Mouse (Mus musculus) hindbrain, embryonic 12.5 days (tissue): ENCODE measurements around the gene 4933434E20Rik. TPM values are rescaled to one million over a fixed set of nuclear protein-coding genes. Genes with fewer than 3 reads are reported as not detected.

Experiments used
- ATAC-seq: fragments of 200-750 bp; cut with Nextera tagmentation; 2 replicates; pipeline ENCODE4 v1.8.0; 2017; ENCODE audit warnings: moderate TSS enrichment; ENCODE audit not compliant: low FRiP score
- H3K27ac ChIP-seq: fragments of 300-500 bp; sonication (generic); 2 replicates; pipeline ENCODE4 v1.5.1; 2016; ENCODE audit warnings: mild to moderate bottlenecking
- H3K27me3 ChIP-seq: fragments of 300-500 bp; sonication (generic); 2 replicates; pipeline ENCODE4 v1.6.1; 2016; ENCODE audit warnings: mild to moderate bottlenecking
- H3K36me3 ChIP-seq: fragments of 300-500 bp; sonication (generic); 2 replicates; pipeline ENCODE4 v1.6.1; 2016; ENCODE audit warnings: mild to moderate bottlenecking
- H3K4me1 ChIP-seq: fragments of 300-500 bp; sonication (generic); 2 replicates; pipeline ENCODE4 v1.6.1; 2016
- H3K4me2 ChIP-seq: fragments of 300-500 bp; sonication (generic); replicated peaks from 2 replicates; pipeline ENCODE4 v1.6.1; 2016; ENCODE audit warnings: mild to moderate bottlenecking
- H3K4me3 ChIP-seq: fragments of 300-500 bp; sonication (generic); 2 replicates; pipeline ENCODE4 v1.5.1; 2016; ENCODE audit warnings: mild to moderate bottlenecking
- H3K9ac ChIP-seq: fragments of 300-500 bp; sonication (generic); 2 replicates; pipeline ENCODE4 v1.6.1; 2016; ENCODE audit warnings: mild to moderate bottlenecking, moderate library complexity
- H3K9me3 ChIP-seq: fragments of 300-500 bp; sonication (generic); replicated peaks from 2 replicates; pipeline ENCODE4 v1.6.1; 2016; ENCODE audit warnings: mild to moderate bottlenecking
- WGBS: fragments of 180-500 bp; shearing (Covaris S2); methylation state at CpG from one replicate; pipeline ENCODE4 v1.1.7; 2016; 5-methylcytosine and 5-hydroxymethylcytosine counted together
- polyA plus RNA-seq: library from polyadenylated mRNA; unstranded; fragments of >200 nt; fragmentation: Nextera tagmentation; extraction: Ambion mirVana; gene quantifications from 2 replicates; pipeline ENCODE4 v1.2.1, GENCODE M21; 2016

Gene 4933434E20Rik
- polyA plus RNA-seq, 1 experiment from 2014 or later, result 198 TPM

- no peak overlapping the region for H3K9ac ChIP-seq
- 89% methylated on average over 4 of the region's 4 CpGs for WGBS
- no peaks in the 10 kb centered on the region for H3K27me3 ChIP-seq
- H3K4me1 ChIP-seq, result no peaks in the 10 kb centered on the region
- no peak overlapping the region for H3K27ac ChIP-seq
- no peak overlapping the region for H3K4me2 ChIP-seq
- H3K36me3 ChIP-seq, result peaks cover 22% of the 10 kb centered on the region
- H3K4me3 ChIP-seq, result no peak overlapping the region
- ATAC-seq, result no peak
- H3K9me3 ChIP-seq, result no peaks in the 10 kb centered on the region
Observed at GRCm38 (mm10) chr3:90067851-90068250, 16.4 kb downstream of the 4933434E20Rik start.

- no peak for ATAC-seq
- Histone ChIP-seq H3K4me1 (no peaks in the 10 kb centered on the region), H3K9me3 (no peaks in the 10 kb centered on the region), H3K4me2 (no peak overlapping the region), H3K36me3 (peaks cover 12% of the 10 kb centered on the region), H3K9ac (no peak overlapping the region), H3K4me3 (no peak overlapping the region), H3K27me3 (no peaks in the 10 kb centered on the region), H3K27ac (no peak overlapping the region)
- 81% methylated on average over 7 of the region's 7 CpGs for WGBS
Observed at GRCm38 (mm10) chr3:90069688-90070087, 18.3 kb downstream of the 4933434E20Rik start.

DNA sequence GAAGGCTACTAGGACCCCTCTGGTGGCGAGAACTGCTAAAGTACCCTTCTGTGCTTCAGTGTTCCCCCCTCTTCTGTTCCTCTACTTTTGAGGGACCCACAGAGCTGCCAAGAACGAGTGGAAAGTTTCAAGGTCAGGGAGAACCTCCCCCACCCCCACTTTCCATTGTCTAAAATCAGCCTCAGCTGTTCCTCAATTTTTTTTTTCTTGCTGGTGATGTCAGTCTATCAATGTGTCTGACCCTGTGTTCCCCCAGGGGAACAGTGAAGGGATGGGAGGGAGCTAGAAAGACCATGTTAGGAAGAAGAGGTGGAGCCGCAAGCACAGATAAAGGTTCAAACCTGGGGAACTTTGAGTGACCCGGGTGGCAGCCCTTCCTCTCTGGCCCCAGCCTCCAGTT lies 20.9 kb downstream of the 4933434E20Rik start, which contains the start of gene Tpm3:
Tpm3 (plus strand) TSS at position 356 of the 400 bp plus-strand sequence.
- H3K9ac ChIP-seq, result no peak within 1 kb of the TSS
- H3K4me3 ChIP-seq, result no peak within 1 kb of the TSS
- WGBS, result 76% methylated on average over 4 of the region's 4 CpGs
- H3K27me3 ChIP-seq, result no peaks in the 10 kb centered on the region
- H3K36me3 ChIP-seq, result no peaks in the 10 kb centered on the region
- H3K4me2 ChIP-seq, result no peak within 1 kb of the TSS
- H3K9me3 ChIP-seq, result no peaks in the 10 kb centered on the region
- H3K27ac ChIP-seq, result no peak within 1 kb of the TSS
- no peak for ATAC-seq
- H3K4me1 ChIP-seq, result peaks cover 5% of the 10 kb centered on the region; the same call in 1 of the 2 replicates

- Histone ChIP-seq H3K9ac (no peak overlapping the region), H3K27me3 (no peaks in the 10 kb centered on the region), H3K27ac (0 out of 2 replicates have a peak overlapping the region, but pooled peaks have one; percentile 7), H3K9me3 (no peaks in the 10 kb centered on the region), H3K36me3 (no peaks in the 10 kb centered on the region), H3K4me1 (peaks cover 28% of the 10 kb centered on the region), H3K4me3 (no peak overlapping the region), H3K4me2 (peak overlapping the region; percentile 19)
- WGBS, result 8% methylated on average over 5 of the region's 5 CpGs
- no peak for ATAC-seq
Observed at GRCm38 (mm10) chr3:90076921-90077716, 25.7 kb downstream of the 4933434E20Rik start.

DNA sequence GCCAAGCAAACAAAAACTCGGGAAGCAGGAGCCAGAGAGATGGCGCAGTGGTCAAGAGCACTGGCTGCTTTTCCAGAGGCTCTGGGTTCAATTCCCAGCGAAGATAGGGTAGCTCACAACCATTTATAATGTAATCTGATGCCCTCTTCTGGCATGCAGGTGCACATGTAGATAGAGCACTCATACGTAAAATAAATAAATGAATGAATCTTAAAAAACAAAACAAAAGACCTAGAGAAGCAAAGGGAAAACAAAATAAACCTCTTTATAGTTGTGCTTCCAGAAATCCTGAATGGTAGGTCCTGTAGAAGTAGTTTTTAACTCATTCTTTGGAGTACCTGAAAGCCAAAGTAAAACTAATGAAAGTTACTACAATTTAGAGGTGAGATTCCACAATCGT lies 26.8 kb downstream of the 4933434E20Rik start:
- Histone ChIP-seq H3K9me3 (no peaks in the 10 kb centered on the region), H3K4me3 (no peak overlapping the region), H3K27me3 (no peaks in the 10 kb centered on the region), H3K9ac (no peak overlapping the region), H3K27ac (no peak overlapping the region), H3K36me3 (no peaks in the 10 kb centered on the region), H3K4me2 (no peak overlapping the region), H3K4me1 (peaks cover 36% of the 10 kb centered on the region)
- 54% methylated on average over 5 of the region's 5 CpGs for WGBS
- ATAC-seq, result no peak

DNA sequence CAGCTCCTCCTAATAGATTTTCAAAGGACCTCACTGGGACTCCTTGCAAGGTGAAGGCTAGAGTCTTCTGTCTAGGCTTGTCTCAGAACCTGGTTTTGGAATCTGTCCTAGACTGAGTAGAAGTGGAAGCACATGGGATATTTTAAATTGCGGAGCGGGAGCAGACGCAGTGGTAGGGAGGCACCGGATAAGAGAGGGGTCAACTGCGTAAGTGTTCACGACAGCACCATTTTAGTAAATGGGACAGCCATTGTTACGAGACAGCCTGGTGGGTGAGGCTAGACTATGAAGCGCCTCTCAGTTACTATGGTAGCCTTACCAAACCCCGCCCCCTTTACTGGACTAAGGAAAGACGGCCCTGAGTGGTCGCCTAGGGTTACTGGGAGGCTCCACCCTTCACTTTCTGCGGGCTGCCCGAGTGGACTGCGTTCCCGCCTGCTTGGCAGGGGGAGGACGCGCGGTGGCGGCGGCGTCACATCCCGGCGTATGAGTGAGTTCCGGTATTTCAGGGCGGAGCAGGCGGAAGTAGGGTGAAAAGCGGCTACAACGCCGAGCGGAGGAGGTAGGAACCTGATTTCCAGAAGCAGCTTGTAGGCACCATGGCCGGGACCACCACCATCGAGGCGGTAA lies 27.8 kb downstream of the 4933434E20Rik start:
- ATAC-seq, result peak; percentile 97
- Histone ChIP-seq H3K4me2 (peak overlapping the region; percentile 89), H3K4me3 (peak overlapping the region; percentile 88), H3K4me1 (peaks cover 46% of the 10 kb centered on the region), H3K27me3 (no peaks in the 10 kb centered on the region), H3K36me3 (no peaks in the 10 kb centered on the region), H3K9ac (peak overlapping the region; percentile 91), H3K27ac (peak overlapping the region; percentile 95), H3K9me3 (no peaks in the 10 kb centered on the region)
- WGBS, result under 1% methylated on average over 33 of the region's 33 CpGs

- Histone ChIP-seq H3K9ac (peak overlapping the region; percentile 91), H3K27ac (peak overlapping the region; percentile 95), H3K4me1 (peaks cover 53% of the 10 kb centered on the region), H3K4me3 (peak overlapping the region; percentile 88), H3K9me3 (no peaks in the 10 kb centered on the region), H3K36me3 (no peaks in the 10 kb centered on the region), H3K27me3 (no peaks in the 10 kb centered on the region), H3K4me2 (peak overlapping the region; percentile 89)
- ATAC-seq, result peak; percentile 80
- under 1% methylated on average over 49 of the region's 53 CpGs for WGBS
Observed at GRCm38 (mm10) chr3:90079763-90080497, 28.5 kb downstream of the 4933434E20Rik start.

GRCm38 (mm10) chr3:90080498-90080863 lies 29.0 kb downstream of the 4933434E20Rik start:
- ATAC-seq, result no peak
- peak overlapping the region; percentile 88 for H3K4me3 ChIP-seq
- peak overlapping the region; percentile 91 for H3K9ac ChIP-seq
- H3K27me3 ChIP-seq, result no peaks in the 10 kb centered on the region
- peak overlapping the region; percentile 95 for H3K27ac ChIP-seq
- no peaks in the 10 kb centered on the region for H3K36me3 ChIP-seq
- 2% methylated on average over 6 of the region's 6 CpGs for WGBS
- H3K9me3 ChIP-seq, result no peaks in the 10 kb centered on the region
- peak overlapping the region; percentile 89 for H3K4me2 ChIP-seq
- H3K4me1 ChIP-seq, result peaks cover 57% of the 10 kb centered on the region

GRCm38 (mm10) chr3:90081365-90082240 lies 30.2 kb downstream of the 4933434E20Rik start:
- 83% methylated on average over 5 of the region's 5 CpGs for WGBS
- Histone ChIP-seq H3K27me3 (no peaks in the 10 kb centered on the region), H3K4me2 (peak overlapping the region; percentile 89), H3K27ac (no peak overlapping the region), H3K4me3 (peak overlapping the region; percentile 88), H3K9ac (0 out of 2 replicates have a peak overlapping the region, but pooled peaks have one; percentile 18), H3K9me3 (no peaks in the 10 kb centered on the region), H3K4me1 (peaks cover 57% of the 10 kb centered on the region), H3K36me3 (peaks cover 3% of the 10 kb centered on the region)
- ATAC-seq, result no peak

- no peaks in the 10 kb centered on the region for H3K27me3 ChIP-seq
- H3K27ac ChIP-seq, result peak overlapping the region; percentile 41; the same call in 1 of the 2 replicates
- ATAC-seq, result no peak
- no peaks in the 10 kb centered on the region for H3K9me3 ChIP-seq
- peak overlapping the region; percentile 29; the same call in 1 of the 2 replicates for H3K4me2 ChIP-seq
- WGBS, result 70% methylated on average over 5 of the region's 5 CpGs
- H3K9ac ChIP-seq, result 0 out of 2 replicates have a peak overlapping the region, but pooled peaks have one; percentile 3
- H3K4me1 ChIP-seq, result peaks cover 52% of the 10 kb centered on the region
- no peak overlapping the region for H3K4me3 ChIP-seq
- H3K36me3 ChIP-seq, result peaks cover 16% of the 10 kb centered on the region
Observed at GRCm38 (mm10) chr3:90083034-90083433, 31.6 kb downstream of the 4933434E20Rik start.

DNA sequence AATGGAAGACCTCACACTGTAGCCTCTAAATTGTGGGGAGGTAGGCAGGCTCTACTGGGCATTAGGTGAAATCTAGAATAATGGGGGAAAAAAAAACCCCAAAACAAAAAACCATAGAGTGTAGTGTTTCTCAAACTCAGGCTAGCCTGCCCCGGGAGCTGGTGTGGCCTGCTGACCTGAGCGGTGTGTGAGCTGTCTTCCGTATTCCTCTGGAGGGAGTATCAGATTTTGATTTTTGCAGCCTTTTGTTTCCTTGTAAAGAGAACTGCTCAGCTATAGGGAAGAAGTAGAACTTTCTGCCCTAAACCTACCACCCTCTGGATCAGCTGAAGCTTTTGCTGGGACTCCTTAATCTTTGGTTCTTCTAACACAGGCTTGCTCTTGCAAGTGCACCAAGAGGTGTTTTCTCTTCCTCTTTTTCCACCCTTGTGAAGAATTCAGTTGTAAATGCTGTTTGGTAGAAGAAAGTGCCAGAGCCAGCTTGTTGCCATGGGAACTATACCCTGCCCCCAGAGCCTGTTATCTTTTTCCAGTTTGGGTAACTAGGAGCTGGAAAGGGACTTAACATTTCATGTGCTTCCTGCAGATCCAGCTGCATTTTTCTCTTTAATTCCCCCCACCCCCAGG lies 32.4 kb downstream of the 4933434E20Rik start:
- WGBS, result 39% methylated on average over 3 of the region's 3 CpGs
- no peaks in the 10 kb centered on the region for H3K27me3 ChIP-seq

More for the DNA sequence above, 32.4 kb downstream of the 4933434E20Rik start:
- Histone ChIP-seq H3K4me2 (peak overlapping the region; percentile 29; the same call in 1 of the 2 replicates), H3K4me3 (no peak overlapping the region), H3K27ac (peak overlapping the region; percentile 41), H3K9ac (no peak overlapping the region), H3K9me3 (no peaks in the 10 kb centered on the region), H3K4me1 (peaks cover 48% of the 10 kb centered on the region), H3K36me3 (peaks cover 24% of the 10 kb centered on the region)
- no peak for ATAC-seq
